Mouse (Mus musculus) liver, embryonic 14.5 days (tissue): ENCODE results near the gene Hoxd4.

ENCODE experiments used
- CTCF ChIP-seq: IDR thresholded peaks from 2 replicates; pipeline ENCODE4 v1.5.1; 2016; ENCODE audit warnings: antibody characterized with exemption, low read depth, control low read depth
- EP300 ChIP-seq: IDR thresholded peaks from 2 replicates; pipeline ENCODE4 v1.6.1; 2016; ENCODE audit warnings: antibody characterized with exemption, low read depth

GRCm38 (mm10) chr2:74763976-74764375 lies 52.2 kb downstream of the Hoxd4 start:
- TF ChIP-seq CTCF (no peak), EP300 (no peak)
